Mouse (Mus musculus): ENCODE results near the gene Crim1.
A peak's percentile ranks its signal among the peaks of the same experiment; 100 is the strongest.

Gene Crim1

GRCm38 (mm10) chr17:78374756-78375155 is 174.7 kb downstream of the Crim1 start:
- DNase-seq (ENCODE audit: low spot score) = no peak

GRCm38 (mm10) chr17:78376587-78376986 is 176.5 kb downstream of the Crim1 start:
- no peak for DNase-seq (ENCODE audit: low spot score)

GRCm38 (mm10) chr17:78379079-78379729 is 179.2 kb downstream of the Crim1 start:
- no peak for DNase-seq (ENCODE audit: low spot score)

- no peak for DNase-seq (ENCODE audit: low spot score)
Measured at GRCm38 (mm10) chr17:78379730-78380245, 179.7 kb downstream of the Crim1 start.

- no peak for DNase-seq (ENCODE audit: low spot score)
Measured at GRCm38 (mm10) chr17:78382321-78382720, 182.3 kb downstream of the Crim1 start.

GRCm38 (mm10) chr17:78387665-78388064 is 187.6 kb downstream of the Crim1 start:
- no peak for DNase-seq (ENCODE audit: low spot score)

GRCm38 (mm10) chr17:78388101-78388847 is 188.2 kb downstream of the Crim1 start:
- DNase-seq (ENCODE audit: low spot score) = no peak

- DNase-seq (ENCODE audit: low spot score) = no peak
Measured at GRCm38 (mm10) chr17:78389573-78389972, 189.5 kb downstream of the Crim1 start.

GRCm38 (mm10) chr17:78392401-78393087 is 192.5 kb downstream of the Crim1 start:
- DNase-seq (ENCODE audit: low spot score) = no peak

GRCm38 (mm10) chr17:78400130-78400840 is 200.2 kb downstream of the Crim1 start:
- peak; percentile 22 for DNase-seq (ENCODE audit: low spot score)

GRCm38 (mm10) chr17:78401311-78401710 is 201.3 kb downstream of the Crim1 start:
- no peak for DNase-seq (ENCODE audit: low spot score)

- DNase-seq (ENCODE audit: low spot score) = no peak
Measured at GRCm38 (mm10) chr17:78401713-78402112, 201.7 kb downstream of the Crim1 start.

- no peak for DNase-seq (ENCODE audit: low spot score)
Measured at GRCm38 (mm10) chr17:78402174-78402573, 202.1 kb downstream of the Crim1 start.

GRCm38 (mm10) chr17:78403229-78403628 is 203.2 kb downstream of the Crim1 start:
- DNase-seq (ENCODE audit: low spot score) = no peak

GRCm38 (mm10) chr17:78403804-78404203 is 203.8 kb downstream of the Crim1 start:
- DNase-seq (ENCODE audit: low spot score) = no peak

GRCm38 (mm10) chr17:78405336-78405735 is 205.3 kb downstream of the Crim1 start:
- DNase-seq (ENCODE audit: low spot score) = no peak

- DNase-seq (ENCODE audit: low spot score) = no peak
Measured at GRCm38 (mm10) chr17:78406854-78407253, 206.8 kb downstream of the Crim1 start.

- DNase-seq (ENCODE audit: low spot score) = no peak
Measured at GRCm38 (mm10) chr17:78407581-78407980, 207.5 kb downstream of the Crim1 start.

- DNase-seq (ENCODE audit: low spot score) = no peak
Measured at GRCm38 (mm10) chr17:78408386-78408785, 208.3 kb downstream of the Crim1 start.

GRCm38 (mm10) chr17:78409900-78410299 is 209.9 kb downstream of the Crim1 start:
- DNase-seq (ENCODE audit: low spot score) = no peak

GRCm38 (mm10) chr17:78415255-78415654 is 215.2 kb downstream of the Crim1 start:
- DNase-seq (ENCODE audit: low spot score) = no peak

Data from layer of hippocampus, adult 9-10 months (tissue).